Mouse (Mus musculus): ENCODE data around the gene Col4a3bp.

The Col4a3bp gene

DNA sequence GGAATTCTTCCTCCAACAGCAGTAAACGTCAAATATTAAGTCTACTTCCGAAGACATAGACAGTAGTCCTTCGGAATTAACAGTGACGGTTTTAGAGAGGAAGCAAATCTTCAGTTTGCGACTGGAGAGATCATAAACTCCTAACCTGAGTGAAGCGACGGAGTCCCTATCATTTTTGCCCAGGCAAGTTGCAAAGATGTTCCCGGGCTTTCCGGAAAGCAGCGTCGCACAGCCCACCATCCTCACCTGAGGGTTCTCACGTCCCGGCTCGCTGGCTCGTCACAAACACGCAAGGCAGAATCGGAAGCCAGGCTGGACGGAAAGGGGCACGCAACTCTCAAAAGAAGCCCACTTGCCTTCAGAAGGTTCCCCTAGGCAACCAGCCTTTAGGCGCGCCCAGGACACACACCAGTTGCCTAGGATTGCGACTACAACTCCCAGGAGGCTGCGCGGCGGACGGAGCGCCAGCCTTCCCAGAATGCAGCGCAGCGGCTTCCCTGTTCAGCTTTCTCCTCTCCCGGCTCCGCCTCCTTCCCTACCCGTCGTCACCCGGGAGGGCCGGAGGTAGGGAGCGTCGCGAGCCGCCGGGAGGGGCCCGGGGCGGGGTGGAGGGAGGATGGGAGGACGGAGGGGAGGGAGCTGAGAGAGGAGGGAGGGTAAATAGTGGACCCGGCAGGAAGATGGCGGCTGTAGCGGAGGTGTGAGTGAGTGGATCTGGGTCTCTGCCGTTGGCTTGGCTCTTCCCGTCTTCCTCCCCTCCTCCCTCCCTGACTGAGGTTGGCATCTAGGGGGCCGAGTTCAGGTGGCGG is at the start of gene Col4a3bp, which contains the start of gene Polk:
Gene Col4a3bp (plus strand): TSS at position 538 of the 809 bp plus-strand sequence.
Gene Polk (minus strand): TSS at position 499 of the 809 bp plus-strand sequence.
- in situ Hi-C loops (cut with MseI, MboI), result no loop called here

DNA sequence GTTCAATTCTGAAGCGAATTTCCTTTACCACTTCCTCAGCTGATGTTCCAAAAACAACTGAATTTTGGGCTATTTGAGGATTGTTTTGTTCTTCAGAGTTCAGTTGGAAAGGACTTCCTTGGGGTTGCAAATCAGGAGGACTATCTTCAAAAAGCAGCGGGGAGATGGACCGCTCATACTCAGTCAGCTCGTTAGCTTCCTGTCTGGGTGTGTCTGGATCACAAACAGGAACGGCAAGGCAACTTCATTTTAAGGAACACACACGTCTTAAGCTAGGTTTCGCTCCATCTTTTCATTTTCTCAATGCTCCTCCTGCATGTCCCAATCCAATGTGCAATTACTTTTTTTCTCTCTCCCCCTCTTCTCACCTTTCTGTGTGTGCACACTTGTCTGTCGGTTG is 45.8 kb upstream of the Col4a3bp start:
- in situ Hi-C loops (cut with MseI, MboI), result no loop called here

DNA sequence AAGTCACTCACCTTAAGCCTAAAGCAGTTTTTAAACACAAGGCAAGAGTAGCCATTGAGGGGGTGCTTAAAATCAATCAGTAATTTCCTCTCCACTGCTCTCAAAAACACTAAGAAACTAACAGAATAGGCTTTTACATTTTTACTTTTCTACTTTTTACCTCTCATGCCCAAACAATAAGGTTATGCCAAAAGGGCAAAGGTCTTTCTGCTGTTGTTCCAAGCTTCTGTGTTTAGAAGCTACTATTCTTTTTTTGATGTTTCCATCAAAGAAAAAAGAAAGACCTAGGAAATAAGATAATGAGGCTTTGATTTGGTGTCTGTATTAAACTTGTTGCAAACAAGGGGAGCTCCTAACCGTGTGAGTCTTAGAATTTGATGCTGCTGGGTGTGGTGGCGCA is 42.5 kb upstream of the Col4a3bp start:
- in situ Hi-C loops (cut with MseI, MboI), result no loop called here

DNA sequence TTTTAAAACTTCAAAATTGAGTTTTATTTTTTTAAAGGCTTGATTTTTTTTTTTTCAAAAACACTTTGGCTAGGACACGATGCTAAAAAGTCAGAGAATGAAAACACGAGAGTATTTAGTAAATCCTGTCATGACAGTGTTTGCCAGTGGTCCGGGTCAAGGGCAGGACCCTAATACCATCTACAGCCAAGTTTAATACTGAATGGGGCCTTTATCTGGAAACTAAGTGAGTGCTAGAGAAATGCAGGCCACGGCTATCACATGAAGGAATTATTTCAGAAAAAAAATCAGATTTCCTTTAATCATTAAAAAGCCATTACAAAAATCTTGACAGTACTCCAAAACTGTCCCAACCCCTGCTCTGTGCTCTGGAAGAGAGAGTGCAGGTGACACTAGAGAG is 36.8 kb upstream of the Col4a3bp start:
- in situ Hi-C loops (cut with MseI, MboI), result no loop called here

DNA sequence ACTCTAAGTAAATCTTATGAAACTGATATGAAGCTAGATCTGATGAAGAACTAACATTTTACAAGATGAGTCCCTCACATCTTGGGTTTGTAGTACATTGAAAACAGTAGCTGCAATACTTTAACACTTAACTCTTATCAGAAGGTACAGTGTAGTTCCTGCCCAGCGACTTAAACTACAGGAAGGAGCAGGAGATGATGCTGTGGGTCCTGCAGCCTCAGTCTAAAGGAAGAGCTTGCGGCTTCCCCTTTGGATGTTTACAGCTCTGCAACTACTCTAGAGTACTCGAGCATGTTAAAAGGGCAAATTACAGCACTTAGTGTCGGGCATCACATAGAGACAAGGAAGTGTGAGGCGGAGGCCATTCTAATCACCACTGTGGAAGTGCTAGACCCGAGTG is 36.1 kb upstream of the Col4a3bp start:
- in situ Hi-C loops (cut with MseI, MboI), result no loop called here

DNA sequence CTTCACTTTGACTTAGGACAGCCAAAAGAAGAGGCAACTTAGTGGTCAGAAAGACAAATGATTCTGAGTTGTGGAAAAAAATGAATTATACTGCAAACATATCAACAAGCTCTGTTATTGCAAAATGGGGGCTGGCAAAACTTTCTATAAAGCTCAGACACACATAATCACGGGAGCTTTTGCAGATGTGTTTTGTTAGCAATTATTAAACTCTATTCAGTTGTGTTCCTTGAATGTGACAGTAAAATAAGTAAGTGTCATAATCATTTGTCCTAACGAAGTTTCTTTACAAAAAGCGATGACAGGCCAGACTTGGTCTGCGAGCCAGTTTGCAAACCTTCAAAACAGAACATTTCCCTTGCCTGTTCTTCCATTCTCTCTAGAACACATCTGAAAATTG is 34.9 kb upstream of the Col4a3bp start:
- in situ Hi-C loops (cut with MseI, MboI), result no loop called here

DNA sequence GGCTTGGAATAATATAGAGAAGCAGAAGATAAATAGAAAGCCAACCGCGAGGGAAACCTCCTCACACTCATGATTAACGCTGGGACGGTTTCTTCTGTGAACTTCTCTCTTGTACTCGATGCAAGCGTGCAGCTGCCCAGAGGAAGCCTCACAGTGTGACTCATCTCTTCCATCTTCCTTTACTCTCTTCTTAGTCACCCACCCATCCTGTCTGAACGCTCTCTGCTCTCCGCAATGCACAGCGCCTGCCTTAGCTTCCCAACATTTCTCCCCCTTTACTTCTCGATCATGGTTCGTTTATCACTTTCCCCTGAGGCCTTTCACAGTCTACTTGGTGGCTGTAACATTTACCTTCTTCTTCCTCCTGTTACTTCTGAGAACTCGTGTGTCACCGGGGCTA is 31.8 kb upstream of the Col4a3bp start:
- in situ Hi-C loops (cut with MseI, MboI), result no loop called here

DNA sequence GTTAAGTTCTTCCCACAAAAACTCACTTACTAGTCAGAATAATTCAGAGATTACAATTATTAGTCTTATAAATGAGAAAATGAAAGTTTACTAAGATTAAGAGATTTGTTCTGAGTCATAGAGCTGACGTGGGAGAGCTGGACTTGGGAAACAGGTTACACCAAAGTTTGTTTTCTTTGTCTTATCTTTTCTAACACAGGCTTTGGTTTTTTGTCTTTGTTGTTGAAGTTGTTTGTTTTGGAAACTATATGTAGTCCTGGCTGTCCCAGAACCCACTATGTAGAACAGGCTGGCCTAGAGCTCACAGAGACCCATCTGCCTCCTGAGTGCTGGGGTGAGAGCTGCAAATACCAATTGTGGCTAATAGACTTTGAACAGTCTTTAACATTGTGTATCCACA is 31.2 kb upstream of the Col4a3bp start:
- in situ Hi-C loops (cut with MseI, MboI), result no loop called here

DNA sequence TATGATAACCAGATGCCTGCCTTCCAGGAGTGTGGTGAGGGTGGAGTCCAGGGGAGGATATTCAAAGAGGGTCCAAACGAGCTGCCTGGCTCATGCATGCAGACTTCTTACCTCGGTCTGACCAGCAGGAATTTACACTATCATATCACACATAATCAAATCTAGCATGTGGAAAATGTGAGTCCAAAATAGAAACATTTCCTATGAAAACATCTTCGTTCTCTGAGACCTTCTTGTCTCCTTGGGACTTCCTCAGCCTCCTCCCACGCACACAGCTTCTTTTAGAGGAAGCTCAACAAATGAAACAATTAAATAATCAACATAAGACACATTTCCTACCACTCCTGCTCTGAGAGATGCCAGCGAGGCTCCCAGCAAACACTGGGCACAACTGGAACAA is 30.5 kb upstream of the Col4a3bp start:
- in situ Hi-C loops (cut with MseI, MboI), result no loop called here

DNA sequence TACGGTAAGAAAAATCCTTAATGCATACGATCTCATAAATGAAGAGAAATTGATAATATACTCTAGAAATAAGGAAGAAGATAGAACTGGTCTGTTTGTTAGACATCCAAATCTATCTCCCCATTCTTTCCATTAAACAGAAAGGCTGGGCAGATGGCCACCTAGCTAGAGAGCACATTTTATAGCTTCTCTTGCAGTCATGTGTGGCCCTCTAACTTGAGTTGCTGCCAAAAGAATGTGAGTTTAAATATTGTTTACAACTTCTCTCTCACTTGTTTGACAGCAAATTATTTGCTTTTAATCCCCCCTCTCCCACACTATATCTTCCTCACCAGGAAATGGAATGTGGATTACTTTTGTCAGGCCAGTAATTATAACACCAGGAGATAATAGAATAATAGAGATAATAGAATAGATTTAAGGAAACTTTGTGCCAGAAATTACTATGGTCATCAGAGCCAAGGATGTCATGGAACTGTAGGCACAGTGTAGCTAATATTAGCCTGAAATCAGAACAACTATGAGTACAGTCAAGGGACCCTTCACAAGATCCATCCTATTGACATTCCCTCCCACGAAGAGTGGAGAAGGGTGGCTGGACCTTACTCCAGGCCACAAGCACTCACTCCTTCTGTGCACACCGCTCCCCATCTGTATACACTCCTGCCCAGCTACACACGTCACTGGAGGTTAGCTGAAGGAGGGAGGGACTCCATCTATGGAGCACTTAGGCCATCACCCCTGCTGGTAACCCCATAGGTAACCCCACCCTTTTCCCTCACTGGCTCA is 28.1 kb upstream of the Col4a3bp start:
- in situ Hi-C loops (cut with MseI, MboI), result no loop called here

DNA sequence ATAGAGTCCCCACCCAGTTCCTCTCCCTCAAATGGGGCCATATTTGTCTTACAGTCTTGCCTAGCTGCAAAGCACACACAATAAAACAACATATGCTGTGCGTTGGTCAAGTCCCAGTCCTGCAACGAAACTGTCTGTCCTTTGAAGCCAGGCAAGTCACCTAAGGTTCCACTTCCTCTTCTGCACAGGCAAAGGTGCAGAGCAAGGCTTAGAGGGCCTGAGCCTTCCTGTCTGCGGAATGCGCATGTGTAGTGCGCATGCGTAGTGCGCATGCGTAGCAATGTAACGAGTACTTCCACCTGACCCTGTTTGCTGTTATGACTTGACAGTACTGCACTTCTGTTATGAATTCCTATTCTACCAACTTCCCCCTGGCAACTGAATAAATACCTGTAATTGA is 26.2 kb upstream of the Col4a3bp start:
- in situ Hi-C loops (cut with MseI, MboI), result no loop called here

DNA sequence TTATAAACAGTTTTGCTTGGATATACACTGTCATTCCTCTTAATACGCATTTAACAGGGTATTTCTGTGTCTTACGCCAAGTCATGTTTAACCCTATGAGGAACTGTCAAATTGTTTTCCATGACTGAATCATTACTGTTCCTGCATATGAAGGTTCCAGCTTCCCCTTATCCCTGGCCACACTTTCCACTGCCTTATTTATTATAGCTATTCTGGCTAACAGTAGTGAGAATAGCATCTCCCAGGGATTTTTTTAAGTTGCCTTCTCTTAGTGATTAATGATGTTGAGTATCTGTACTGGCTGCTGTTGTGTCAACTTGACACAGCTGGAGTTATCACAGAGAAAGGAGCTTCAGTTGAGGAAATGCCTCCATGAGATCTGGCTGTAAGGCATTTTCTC is 25.1 kb upstream of the Col4a3bp start:
- in situ Hi-C loops (cut with MseI, MboI), result no loop called here

DNA sequence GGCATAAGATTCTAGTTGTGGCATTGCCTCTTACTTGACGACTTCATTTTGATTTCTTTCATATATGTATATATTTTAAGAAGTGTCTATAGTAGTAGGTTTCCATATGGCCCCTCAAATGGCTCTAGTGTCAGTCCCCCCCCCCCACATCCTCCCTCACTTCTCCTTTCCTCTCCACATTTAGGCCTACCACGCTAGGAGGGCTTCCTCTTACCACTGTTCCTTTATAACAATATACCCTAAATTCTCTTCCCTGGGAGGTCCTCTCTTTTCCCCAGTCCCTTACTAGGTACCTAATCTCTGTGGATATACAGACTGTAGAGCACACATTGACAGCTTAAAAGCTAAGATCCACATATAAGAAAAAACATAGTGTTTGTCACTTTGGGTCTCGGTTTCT is 21.1 kb upstream of the Col4a3bp start:
- in situ Hi-C loops (cut with MseI, MboI), result no loop called here

DNA sequence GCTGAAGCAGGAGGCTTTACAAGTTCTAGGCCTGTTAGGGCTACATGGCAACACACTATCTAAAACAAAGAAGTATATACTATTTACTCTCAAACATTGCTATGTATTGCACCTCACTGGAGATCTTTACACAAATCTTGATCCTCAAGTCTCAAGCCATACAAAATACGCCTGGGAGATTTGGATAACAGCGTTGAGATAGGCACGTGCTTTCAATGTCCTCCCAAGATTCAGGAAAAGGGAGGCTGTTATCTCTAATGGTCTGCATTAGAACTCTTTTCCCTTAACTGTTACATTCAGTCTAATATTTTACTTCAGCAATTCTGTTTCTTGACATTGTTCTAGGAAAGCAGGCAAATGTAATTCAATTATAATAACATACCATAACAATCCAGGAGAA is 15.4 kb upstream of the Col4a3bp start:
- in situ Hi-C loops (cut with MseI, MboI), result no loop called here

DNA sequence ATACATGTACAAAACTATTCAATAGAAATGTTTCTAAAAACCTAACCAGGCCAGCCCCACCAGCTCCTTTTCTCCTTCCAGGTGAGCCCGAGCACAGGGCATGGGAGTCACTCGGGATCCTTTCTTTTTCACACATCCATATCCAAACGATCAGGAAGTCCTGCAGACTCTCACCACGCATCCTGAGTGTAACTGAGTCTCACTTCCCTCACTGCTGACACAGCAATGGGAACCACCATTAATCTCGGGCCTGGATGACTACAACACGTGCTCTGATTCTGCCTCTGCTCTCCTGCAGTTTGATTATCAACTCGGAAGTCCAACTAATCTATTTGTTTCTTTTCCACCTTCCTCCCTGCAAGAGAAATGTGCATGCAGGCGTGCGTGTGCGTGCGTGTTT is 14.6 kb upstream of the Col4a3bp start:
- in situ Hi-C loops (cut with MseI, MboI), result no loop called here

DNA sequence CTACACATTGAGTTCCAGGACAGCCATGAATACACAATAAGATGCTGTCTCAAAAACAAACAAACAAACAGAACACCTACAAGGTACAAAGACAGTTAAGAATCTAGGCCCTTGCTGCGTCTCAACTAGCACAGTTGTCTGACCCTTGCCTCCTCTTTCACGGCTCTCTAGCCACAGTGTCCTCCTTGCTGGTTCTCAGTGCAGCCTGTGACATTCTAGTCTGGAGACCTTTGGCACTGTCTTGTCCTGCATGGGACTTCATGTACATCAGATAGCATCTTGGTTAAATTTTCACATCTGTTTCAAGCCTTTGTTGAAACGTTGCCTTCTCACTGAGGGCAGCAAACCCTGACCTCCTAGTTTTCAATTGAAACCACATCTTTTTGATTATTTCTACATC is 13.6 kb upstream of the Col4a3bp start:
- in situ Hi-C loops (cut with MseI, MboI), result no loop called here

DNA sequence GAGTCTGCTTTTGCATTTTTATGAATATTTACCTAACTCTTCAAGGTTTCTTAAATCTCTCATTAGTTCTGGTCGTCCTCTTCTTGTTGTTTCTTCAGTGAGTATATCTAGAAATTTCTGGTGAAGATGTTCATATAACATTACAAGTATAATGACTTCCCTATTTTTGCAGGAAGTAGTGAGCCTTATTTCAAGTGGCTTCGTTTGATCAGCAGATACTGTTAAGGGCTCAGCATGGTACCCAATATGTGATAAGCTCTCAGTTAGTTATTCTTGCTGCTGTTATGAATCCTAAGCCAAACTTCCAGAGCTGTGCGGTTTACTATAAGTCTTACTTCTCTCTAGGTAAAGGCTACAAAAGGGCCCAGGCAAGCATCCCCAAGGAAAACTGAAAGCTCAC is 12.9 kb upstream of the Col4a3bp start:
- in situ Hi-C loops (cut with MseI, MboI), result no loop called here

DNA sequence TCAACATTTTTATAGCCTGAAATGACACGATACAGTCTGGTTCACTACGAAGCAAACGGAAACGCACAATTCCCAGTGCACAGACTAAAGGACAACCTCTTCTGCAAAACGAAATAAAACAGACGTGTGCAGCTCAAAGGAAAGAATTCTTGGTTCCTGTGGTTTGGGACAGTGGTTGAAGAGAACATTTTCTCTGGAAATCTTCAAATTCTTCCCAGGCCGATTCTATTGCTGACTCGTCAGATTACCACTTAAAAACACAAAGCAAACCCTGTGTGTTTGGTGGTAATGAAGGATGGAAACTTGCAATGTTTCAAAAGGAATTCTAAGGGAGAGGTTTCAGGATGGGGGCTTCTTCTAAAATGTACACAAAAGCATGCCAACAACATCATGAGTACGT is 12.4 kb upstream of the Col4a3bp start:
- in situ Hi-C loops (cut with MseI, MboI), result no loop called here

DNA sequence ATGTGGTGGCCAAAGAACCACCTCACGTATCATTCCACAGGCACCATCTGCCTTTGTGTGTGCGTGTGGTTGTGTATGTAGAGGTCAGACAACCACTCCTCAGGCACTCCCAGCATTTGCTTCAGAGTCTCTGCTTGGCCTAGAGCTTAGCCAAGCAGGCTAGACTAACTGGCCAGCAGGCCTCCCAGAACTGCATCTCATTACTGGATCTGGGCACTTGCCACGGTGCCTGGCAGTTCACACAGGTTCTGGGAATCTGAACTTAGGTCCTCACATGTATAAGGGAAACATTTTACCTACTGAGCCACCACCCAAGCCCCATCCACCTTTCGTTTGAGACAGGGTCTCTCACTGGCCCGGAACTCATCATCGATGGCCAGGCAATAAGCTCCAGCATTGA is 10.2 kb upstream of the Col4a3bp start:
- in situ Hi-C loops (cut with MseI, MboI), result no loop called here

DNA sequence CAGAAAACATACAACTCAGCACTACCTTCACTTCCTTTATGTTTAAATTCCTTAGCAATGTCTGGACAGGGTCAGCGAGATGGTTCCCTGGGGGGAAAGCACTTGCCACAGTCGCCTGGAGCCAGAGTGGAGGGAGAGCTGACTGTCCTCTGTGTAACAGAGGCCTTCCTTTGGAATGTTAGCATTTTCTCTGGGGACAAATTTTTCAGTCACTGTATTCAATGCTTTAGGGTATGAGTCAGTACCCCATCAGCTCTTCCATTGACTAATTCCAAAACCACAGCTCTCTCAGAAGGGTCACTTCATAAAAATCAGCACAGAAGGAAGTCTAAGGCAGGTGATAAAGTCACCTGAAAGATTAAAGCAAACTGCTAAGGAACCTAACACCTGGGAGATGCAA is 8.7 kb upstream of the Col4a3bp start:
- in situ Hi-C loops (cut with MseI, MboI), result no loop called here

DNA sequence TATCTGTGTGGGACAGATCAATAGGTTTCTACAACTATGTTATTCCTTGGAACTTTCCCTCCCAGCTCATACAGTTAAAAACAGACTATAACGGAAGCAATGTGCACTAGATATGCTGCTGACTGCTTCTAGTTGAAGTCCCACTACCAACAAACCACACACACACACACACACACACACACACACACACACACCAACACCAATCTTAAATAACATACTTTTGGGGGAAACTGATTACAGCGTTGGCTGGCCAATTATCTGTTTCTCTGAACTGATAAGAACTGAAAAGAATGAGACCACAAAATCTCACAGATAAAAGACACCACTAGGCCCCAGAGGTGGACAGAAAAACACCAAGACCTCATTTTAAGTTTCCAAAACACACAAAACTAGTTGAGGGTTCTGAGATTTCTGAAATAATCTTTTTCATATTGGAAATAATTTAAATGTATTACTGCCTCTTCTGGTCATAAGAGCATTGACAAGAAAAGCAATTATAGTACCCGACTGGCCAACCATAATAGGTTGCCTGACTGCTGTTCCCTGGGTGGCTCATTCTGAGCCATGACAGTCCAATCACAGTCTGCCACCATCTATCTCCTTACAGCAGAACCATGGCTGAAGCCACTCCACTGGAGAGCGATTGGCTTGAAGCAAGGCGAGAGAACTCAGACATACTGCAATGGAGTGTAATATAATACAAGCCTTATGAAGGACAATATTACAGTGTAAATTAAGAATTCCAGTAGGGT is 5.4 kb upstream of the Col4a3bp start:
- in situ Hi-C loops (cut with MseI, MboI), result no loop called here

DNA sequence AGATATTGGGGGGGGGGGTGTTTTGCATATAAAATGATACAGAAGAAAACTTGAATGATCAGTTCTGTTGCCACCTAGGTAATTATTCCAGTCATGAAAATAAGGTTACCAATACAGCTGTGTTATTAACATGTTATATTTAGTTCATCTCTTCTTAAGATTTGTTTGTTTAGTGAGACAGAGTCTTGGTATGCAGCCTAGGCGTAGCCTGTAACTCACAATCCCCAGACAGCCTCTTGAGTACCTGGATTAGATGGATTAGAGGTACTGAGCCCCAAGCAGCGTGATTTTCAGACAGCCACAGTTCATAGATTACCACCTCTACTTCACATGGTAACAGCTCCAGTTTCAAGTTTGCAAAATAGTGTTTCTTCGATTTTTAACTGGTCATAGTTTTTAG is 4.3 kb upstream of the Col4a3bp start:
- in situ Hi-C loops (cut with MseI, MboI), result no loop called here

All from mouse trophoblast stem cell (cell line).